Mouse (Mus musculus): Measurements from ENCODE around the gene Pten.

GRCm38 (mm10) chr19:32778411-32778810, 21.1 kb downstream of the Pten start:
- TF ChIP-seq GATA1 (IDR thresholded peaks at IDR 0.05; ENCODE audit: borderline replicate concordance, low read length): no peak
- TF ChIP-seq FLI1 (IDR thresholded peaks at IDR 0.05; ENCODE audit: low read length): no peak
